Mouse (Mus musculus) liver, adult 2 months (tissue): Measurements from ENCODE around the gene Tarsl2. TPM values are rescaled to one million over a fixed set of nuclear protein-coding genes. Genes with fewer than 3 reads are reported as not detected.
A peak's percentile ranks its signal among the peaks of the same experiment; 100 is the strongest.

Experiments
- DNase-seq: peaks from one replicate; pipeline ENCODE4 v3.0.0-alpha.2; 2011; ENCODE audit warnings: low read depth, low spot score; ENCODE audit errors: extremely low read depth
- H3K27ac ChIP-seq: fragments of 200-500 bp; replicated peaks from 2 replicates; pipeline ENCODE4 v1.5.1; 2012; ENCODE audit warnings: low read depth, mild to moderate bottlenecking, control low read depth, inconsistent platforms, low read length; ENCODE audit not compliant: insufficient read depth
- H3K27me3 ChIP-seq: fragments of 200-500 bp; 2 replicates; pipeline ENCODE4 v1.6.1; 2012; ENCODE audit warnings: mild to moderate bottlenecking, moderate library complexity, low read length, inconsistent platforms; ENCODE audit not compliant: control insufficient read depth, insufficient read depth
- H3K36me3 ChIP-seq: fragments of 200-500 bp; 2 replicates; pipeline ENCODE4 v1.6.1; 2012; ENCODE audit warnings: low read length, inconsistent platforms; ENCODE audit not compliant: control insufficient read depth, insufficient read depth
- H3K4me1 ChIP-seq: fragments of 200-500 bp; 2 replicates; pipeline ENCODE4 v1.6.1; 2011; ENCODE audit warnings: low read length; ENCODE audit not compliant: control insufficient read depth, insufficient read depth
- H3K4me3 ChIP-seq: fragments of 200-500 bp; 2 replicates; pipeline ENCODE4 v1.5.1; 2011; ENCODE audit warnings: low read depth, mild to moderate bottlenecking, control low read depth, low read length, moderate library complexity; ENCODE audit not compliant: insufficient read depth
- H3K79me2 ChIP-seq: fragments of 200-500 bp; 2 replicates; pipeline ENCODE4 v1.6.1; 2012; ENCODE audit warnings: inconsistent platforms, mild to moderate bottlenecking, low read length, moderate library complexity; ENCODE audit not compliant: control insufficient read depth, insufficient read depth
- H3K9ac ChIP-seq: fragments of 200-500 bp; 2 replicates; pipeline ENCODE4 v1.6.1; 2012; ENCODE audit warnings: low read depth, mild to moderate bottlenecking, control low read depth, inconsistent platforms, low read length
- CTCF ChIP-seq: fragments of 200-500 bp; IDR thresholded peaks from 2 replicates; pipeline ENCODE4 v1.5.1; 2011; ENCODE audit warnings: low read depth, low read length, control low read depth
- POLR2A ChIP-seq: fragments of 200-500 bp; IDR thresholded peaks from 2 replicates; pipeline ENCODE4 v1.6.1; 2011; ENCODE audit warnings: low read length, control low read depth; ENCODE audit not compliant: insufficient read depth; ENCODE audit errors: extremely low read depth
- whole genome bisulfite sequencing: fragments of 180-500 bp; shearing (Covaris S2); methylation state at CpG from one replicate; pipeline ENCODE4 v1.1.7; 2018; 5-methylcytosine and 5-hydroxymethylcytosine counted together
- polyA plus RNA-seq: library from polyadenylated mRNA; depleted of rRNA; stranded (reverse); fragments of >200 nt; gene quantifications from 2 replicates; pipeline ENCODE4 v1.2.3, GENCODE M21; 2012
- total RNA-seq: library from RNA; depleted of rRNA; stranded (reverse); fragments of >200 nt; gene quantifications from 2 replicates; pipeline ENCODE4 v1.2.3, GENCODE M21; 2014

Tarsl2 gene
- total and polyA plus RNA-seq, 2 experiments = 3.6 to 10.1 TPM

DNA sequence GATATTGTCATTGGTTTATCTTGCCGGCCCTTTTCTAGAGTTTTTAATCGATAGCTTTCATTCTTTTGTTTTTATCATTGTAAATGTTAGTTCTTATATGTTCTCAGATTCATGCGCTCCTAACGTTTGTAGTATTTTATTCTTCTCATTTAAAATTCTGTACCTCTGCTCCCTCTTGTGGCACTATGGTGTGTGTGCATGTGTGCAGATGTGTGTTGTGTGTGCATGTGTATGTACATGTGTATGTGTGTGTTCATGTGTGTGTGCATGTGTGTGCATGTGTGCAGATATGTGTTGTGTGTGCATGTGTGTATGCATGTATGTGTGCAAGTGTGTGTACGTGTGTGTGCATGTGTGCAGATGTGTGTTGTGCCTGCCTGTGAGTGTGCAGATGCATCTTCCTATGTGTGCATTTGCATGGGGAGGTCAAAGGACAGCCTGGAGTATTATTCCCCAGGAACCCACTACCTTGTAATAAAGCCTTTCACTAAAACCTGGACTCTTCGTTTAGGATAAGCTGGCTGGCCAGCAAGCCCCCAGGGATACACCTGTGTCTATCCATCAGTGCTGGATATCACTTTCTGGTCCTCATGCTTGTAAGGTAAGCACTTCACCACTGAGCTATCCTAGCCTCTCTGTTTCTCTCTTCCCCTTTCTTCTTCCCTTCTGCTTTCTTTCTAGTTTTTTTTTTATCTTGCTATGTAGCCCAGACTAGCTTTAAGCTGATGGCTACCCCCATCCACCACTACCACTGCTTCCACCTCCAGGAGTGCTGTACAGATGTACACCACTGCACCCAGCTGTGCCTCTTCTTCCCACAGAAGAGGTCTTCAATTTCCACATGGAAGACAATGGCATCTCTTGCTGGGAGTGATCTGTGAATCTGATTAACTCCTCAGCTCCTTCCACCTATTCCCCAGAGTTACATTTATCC, 2.1 kb upstream of the Tarsl2 start:
- no peak for TF ChIP-seq CTCF
- no peak for TF ChIP-seq POLR2A
- no peak overlapping the region for H3K27ac ChIP-seq
- H3K79me2 ChIP-seq = no peaks in the 10 kb centered on the region
- H3K36me3 ChIP-seq = peaks cover 3% of the 10 kb centered on the region; the same call in 1 of the 2 replicates
- H3K9ac ChIP-seq = no peak overlapping the region
- WGBS = 71% methylated on average over 6 of the region's 6 CpGs
- no peak overlapping the region for H3K4me3 ChIP-seq
- H3K4me1 ChIP-seq = peaks cover 7% of the 10 kb centered on the region
- DNase-seq = peak; percentile 16
- no peaks in the 10 kb centered on the region for H3K27me3 ChIP-seq

DNA sequence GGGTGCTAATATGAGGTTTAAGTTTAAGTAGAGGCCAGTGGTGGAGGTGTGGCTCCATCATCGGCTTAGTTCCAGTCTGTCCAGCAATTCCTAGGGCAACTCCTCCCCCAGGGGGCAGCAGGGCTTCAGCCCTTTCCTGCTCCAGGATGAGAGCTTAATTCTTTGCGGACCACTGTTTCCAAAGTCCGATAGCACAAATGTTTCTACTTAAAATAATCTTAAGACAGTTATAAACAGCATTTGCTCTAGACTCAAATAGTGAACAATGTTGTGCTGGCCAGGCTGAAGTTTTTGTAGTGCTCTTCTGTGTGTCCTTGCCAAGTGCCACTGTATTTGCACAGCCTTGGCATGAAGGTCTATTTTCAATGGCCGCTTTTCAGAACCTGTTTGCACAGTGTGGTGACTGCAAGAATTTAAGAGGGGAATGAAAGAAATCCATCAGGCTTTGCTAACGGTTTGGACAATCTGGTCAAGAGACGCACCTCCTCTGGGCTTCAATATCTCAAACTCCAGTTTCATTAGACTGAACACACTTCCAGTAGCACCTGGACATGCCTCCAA, 757 bp upstream of the Tarsl2 start:
- Histone ChIP-seq H3K9ac (no peak overlapping the region), H3K4me1 (peaks cover 7% of the 10 kb centered on the region), H3K79me2 (no peaks in the 10 kb centered on the region), H3K27ac (no peak overlapping the region), H3K36me3 (peaks cover 9% of the 10 kb centered on the region), H3K4me3 (no peak overlapping the region), H3K27me3 (no peaks in the 10 kb centered on the region)
- DNase-seq = peak; percentile 70
- TF ChIP-seq POLR2A = no peak
- 0 out of 2 replicates have a peak, but pooled peaks have one; percentile 11 for TF ChIP-seq CTCF
- whole genome bisulfite sequencing = 33% methylated on average over 6 of the region's 6 CpGs

DNA sequence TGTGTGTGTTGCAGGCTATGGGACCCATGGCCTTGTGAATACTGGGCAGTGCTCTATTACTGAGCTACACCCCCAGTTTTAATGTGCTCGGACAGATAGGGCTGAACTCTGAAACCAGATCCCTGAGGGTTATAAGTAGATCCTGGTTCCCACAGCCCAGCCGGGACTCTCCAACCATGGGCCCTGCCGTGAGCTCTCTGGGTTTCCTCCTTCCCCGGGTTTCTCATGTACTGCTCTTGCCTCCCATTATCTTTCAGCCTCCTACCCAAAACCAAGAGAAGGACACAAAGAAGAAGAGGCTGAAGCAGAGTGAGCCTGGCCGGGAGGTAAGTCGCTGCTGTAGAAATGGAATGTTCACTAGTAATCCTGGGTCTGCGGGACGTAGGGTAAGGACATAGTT, 1.3 kb downstream of the Tarsl2 start:
- WGBS = 96% methylated on average over 8 of the region's 8 CpGs
- DNase-seq = no peak
- H3K79me2 ChIP-seq = no peaks in the 10 kb centered on the region
- no peaks in the 10 kb centered on the region for H3K27me3 ChIP-seq
- peaks cover 7% of the 10 kb centered on the region for H3K4me1 ChIP-seq
- H3K9ac ChIP-seq = no peak overlapping the region
- peaks cover 18% of the 10 kb centered on the region for H3K36me3 ChIP-seq
- H3K27ac ChIP-seq = no peak overlapping the region
- TF ChIP-seq POLR2A = no peak
- no peak for TF ChIP-seq CTCF
- H3K4me3 ChIP-seq = no peak overlapping the region

DNA sequence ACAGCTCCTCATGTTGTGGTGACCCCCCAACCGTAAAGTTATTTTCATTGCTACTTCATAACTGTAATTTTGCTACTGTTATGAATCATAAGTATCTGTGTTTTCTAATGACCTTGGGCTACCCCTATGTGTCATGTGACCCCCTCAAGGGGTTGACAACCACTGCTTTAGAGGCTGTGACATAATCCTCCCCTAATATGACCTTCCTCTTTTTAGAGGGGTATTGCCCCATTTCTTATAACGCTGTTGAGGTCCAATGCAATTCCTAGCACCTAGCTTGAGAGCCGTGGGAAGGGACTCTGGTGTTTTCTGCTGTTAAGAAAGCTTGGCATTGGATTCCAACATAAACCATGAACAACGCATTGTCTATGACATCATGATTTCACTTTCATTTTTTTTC, 6.0 kb downstream of the Tarsl2 start:
- no peak for DNase-seq
- TF ChIP-seq POLR2A = no peak
- TF ChIP-seq CTCF = no peak
- Histone ChIP-seq H3K79me2 (no peaks in the 10 kb centered on the region), H3K4me3 (no peak overlapping the region), H3K9ac (no peak overlapping the region), H3K4me1 (no peaks in the 10 kb centered on the region; the same call in 1 of the 2 replicates), H3K27me3 (no peaks in the 10 kb centered on the region), H3K27ac (no peak overlapping the region), H3K36me3 (peaks cover 34% of the 10 kb centered on the region)
- 90% methylated on average over 4 of the region's 4 CpGs for WGBS

DNA sequence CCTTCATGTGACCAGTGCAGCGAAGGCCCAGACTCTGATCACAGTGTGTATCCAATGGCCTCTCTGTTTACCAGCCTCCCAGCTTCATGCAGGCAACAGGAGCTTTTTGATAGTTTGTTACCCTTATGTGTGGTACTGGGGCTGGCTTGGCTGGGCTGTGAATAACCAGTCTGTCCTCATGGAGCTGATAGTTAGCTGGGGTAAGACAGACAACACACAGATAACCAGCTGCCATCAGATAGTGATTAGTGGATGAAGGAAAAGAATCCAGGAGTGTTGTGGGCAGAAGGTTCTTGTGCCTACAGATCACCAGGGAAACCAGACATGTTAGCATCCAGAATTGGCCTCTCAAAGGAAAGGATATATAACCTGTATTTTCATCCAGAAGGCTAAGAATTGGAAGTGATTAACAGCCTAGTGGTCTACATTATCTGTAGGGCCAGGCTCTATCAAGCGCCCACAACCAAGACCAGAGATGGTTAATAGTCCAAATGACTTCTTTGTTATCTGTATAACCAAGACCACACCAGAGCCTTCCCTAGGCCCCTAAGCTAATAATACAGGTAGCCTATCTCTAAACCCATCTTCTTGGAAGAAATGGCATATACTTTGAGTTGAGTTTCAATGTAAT, 12.9 kb downstream of the Tarsl2 start:
- no peak for DNase-seq
- 97% methylated on average over 2 of the region's 2 CpGs for WGBS

More for the DNA sequence above, 12.9 kb downstream of the Tarsl2 start:
- Histone ChIP-seq H3K9ac (no peak overlapping the region), H3K36me3 (peaks cover 29% of the 10 kb centered on the region), H3K27ac (no peak overlapping the region), H3K27me3 (no peaks in the 10 kb centered on the region), H3K79me2 (no peaks in the 10 kb centered on the region), H3K4me1 (no peaks in the 10 kb centered on the region), H3K4me3 (no peak overlapping the region)
- TF ChIP-seq POLR2A (no peak), CTCF (no peak)
